Mouse (Mus musculus) stomach, postnatal 0 days (tissue): Measurements from ENCODE around the gene Gm6803.
"Not testable (repeated sequence)": the region's sequence is repeated elsewhere in the genome, so short reads cannot be mapped to it uniquely, and the experiment has no call there.

ENCODE experiments used
- CTCF ChIP-seq: IDR thresholded peaks from 2 replicates; pipeline ENCODE4 v1.5.1; 2016; ENCODE audit warnings: antibody characterized with exemption, low read depth, mild to moderate bottlenecking, moderate library complexity
- EP300 ChIP-seq: optimal IDR thresholded peaks from 2 replicates; pipeline ENCODE3; 2016; ENCODE audit warnings: antibody characterized with exemption

GRCm38 (mm10) chr12:87984000-87984399 is 34.6 kb downstream of the Gm6803 start:
- TF ChIP-seq CTCF = peak; percentile 51
- not testable (repeated sequence) for TF ChIP-seq EP300
